Mouse (Mus musculus) olfactory bulb, adult 2 months (tissue): Measurements from ENCODE around the gene Wfdc17.

Experiments used
- CTCF ChIP-seq: fragments of 200-500 bp; IDR thresholded peaks from 2 replicates; pipeline ENCODE4 v1.5.1; 2012; ENCODE audit warnings: low read depth, mild to moderate bottlenecking, low read length, moderate library complexity; ENCODE audit not compliant: insufficient read depth
- POLR2A ChIP-seq: fragments of 200-500 bp; IDR thresholded peaks from 2 replicates; pipeline ENCODE4 v1.6.1; 2012; ENCODE audit warnings: mild to moderate bottlenecking, low read depth, low read length, moderate library complexity; ENCODE audit not compliant: insufficient read depth

DNA sequence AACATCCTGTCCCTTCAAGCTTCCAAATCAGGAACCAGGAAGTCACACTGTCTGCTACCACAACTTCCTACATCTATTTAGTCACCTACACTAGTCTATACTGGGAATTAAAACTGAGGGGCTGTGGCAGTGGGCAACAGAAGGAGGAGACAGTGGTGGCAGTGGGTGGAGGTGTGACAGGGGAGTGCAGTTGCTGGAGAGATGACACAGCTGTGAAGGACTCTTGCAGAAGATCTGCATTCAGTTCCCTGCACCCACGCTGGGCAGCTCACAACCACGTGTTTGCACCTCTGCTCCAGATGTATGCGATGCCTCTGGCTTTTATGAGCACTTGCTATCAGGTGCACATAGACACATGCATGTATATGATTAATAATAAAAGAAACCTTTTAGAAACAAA is 46.3 kb upstream of the Wfdc17 start:
- no peak for TF ChIP-seq CTCF
- no peak for TF ChIP-seq POLR2A
